ENCODE assay signal across 10 mouse cellular contexts in the genomic region with DNA sequence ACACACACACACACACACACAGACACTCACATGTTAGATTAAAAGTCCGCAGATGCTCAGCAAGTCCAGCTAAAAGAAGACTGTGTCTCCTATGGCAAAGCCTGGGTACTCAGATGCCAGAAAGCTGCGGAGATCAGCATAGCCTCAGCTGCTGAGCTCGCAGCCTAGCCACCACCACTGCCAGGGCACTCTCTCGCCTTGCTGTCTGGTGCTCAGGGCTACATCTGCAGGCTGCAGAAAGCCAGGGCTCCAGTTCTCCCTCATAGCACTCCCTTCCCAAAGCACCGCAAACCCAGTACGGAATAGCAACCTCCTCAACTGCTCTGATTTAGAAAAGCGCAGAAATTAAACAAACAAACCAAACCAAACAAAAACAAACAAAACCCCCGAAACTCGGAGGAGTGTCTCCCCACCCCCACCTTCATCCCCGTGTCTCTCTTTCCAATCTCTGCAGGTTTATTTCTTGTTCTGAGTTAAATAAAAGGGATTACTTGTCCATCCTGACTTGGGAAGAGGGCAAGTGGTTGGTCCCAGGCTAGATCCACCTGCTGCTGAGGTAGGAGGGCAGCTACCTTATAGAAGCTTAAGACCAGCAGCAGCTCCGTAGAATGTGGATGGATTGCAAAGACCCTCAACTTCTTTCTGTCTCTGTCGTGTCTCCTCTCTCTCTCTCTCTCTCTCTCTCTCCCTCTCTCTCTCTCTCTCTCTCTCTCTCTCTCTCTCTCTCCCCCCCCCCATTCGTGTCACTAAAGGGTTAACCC. TPM values are rescaled to one million over a fixed set of nuclear protein-coding genes. Genes with fewer than 3 reads are reported as not detected.
A peak's percentile ranks its signal among the peaks of the same experiment; 100 is the strongest.
DNase-seq lines count a peak whose midpoint lies in the region; ATAC-seq lines count a peak whose summit lies in the region.
"Had no signal": no experiment of that assay in that cellular context is flagged by ENCODE, and none has a peak within 500 bp of the region (broad histone marks: within the 10 kb centered on the region; RNA-seq: fewer than 3 reads in every experiment).

No protein-coding gene starts in this region.

- peaks cover 21% of the 10 kb centered on the region for H3K27me3 ChIP-seq in forebrain, embryonic 13.5 days
- peaks cover 38% of the 10 kb centered on the region for H3K27me3 ChIP-seq in midbrain, embryonic 10.5 days (ENCODE audit: low read depth, poor library complexity, severe bottlenecking)

- no peak overlapping the region for H3K27ac ChIP-seq in forebrain, embryonic 13.5 days
- no peak overlapping the region for H3K27ac ChIP-seq in midbrain, embryonic 10.5 days (replicated peaks)

- intact Hi-C loops in gastrocnemius, postnatal 14 days (cut with DNase I; ENCODE audit: low total_unique reads), result no loop called here

- H3K4me3 ChIP-seq in forebrain, embryonic 13.5 days, result peak overlapping the region; percentile 35
- H3K4me3 ChIP-seq in midbrain, embryonic 10.5 days, result peak overlapping the region; percentile 52

- WGBS in forebrain, embryonic 13.5 days, result 25% methylated on average over 13 of the region's 13 CpGs
- WGBS in midbrain, embryonic 10.5 days, result 18% methylated on average over 12 of the region's 13 CpGs

- H3K9me3 ChIP-seq in forebrain, embryonic 13.5 days (replicated peaks), result no peaks in the 10 kb centered on the region
- H3K9me3 ChIP-seq in midbrain, embryonic 10.5 days (replicated peaks), result peaks cover 3% of the 10 kb centered on the region; the same call in 1 of the 2 replicates

- peak; percentile 4 for DNase-seq in gastrocnemius, postnatal 14 days
- no peak for DNase-seq in gastrocnemius, adult 8-10 months (ENCODE audit: low spot score in 2 of 2)
- DNase-seq in brain, adult 2 months (ENCODE audit: low read depth, low spot score), result peak; percentile 15
- peak; percentile 13 for DNase-seq in midbrain, embryonic 10.5 days (ENCODE audit: low spot score)
- no peak for DNase-seq in ovary, adult 18-20 months (ENCODE audit: low spot score)
- DNase-seq in natural killer cell, adult 2 months (ENCODE audit: low spot score in 2 of 2), result no peak
- no peak for DNase-seq in cerebellum, postnatal 4 days (ENCODE audit: low spot score in 2 of 2)
- DNase-seq: thymus, adult 18-20 months had no signal

- 0 out of 2 replicates have a peak, but pooled peaks cover 3% of the 10 kb centered on the region for H3K4me1 ChIP-seq in forebrain, embryonic 13.5 days
- H3K4me1 ChIP-seq in midbrain, embryonic 10.5 days, result peaks cover 10% of the 10 kb centered on the region

- no peaks in the 10 kb centered on the region for H3K36me3 ChIP-seq in forebrain, embryonic 13.5 days (ENCODE audit: poor library complexity, severe bottlenecking)
- H3K36me3 ChIP-seq in midbrain, embryonic 10.5 days, result no peaks in the 10 kb centered on the region

- peak; percentile 50; the same call in 1 of the 2 replicates for ATAC-seq in forebrain, embryonic 13.5 days

- no peak overlapping the region for H3K9ac ChIP-seq in forebrain, embryonic 13.5 days

- H3K4me2 ChIP-seq in forebrain, embryonic 13.5 days, result peak overlapping the region; percentile 62

RNA-seq across cellular contexts. Expression of gene Dgkk, which starts 1.4 kb away (rescaled TPM):
- under 1 TPM in 1 of 2 experiments, not detected in 1; 0.08 TPM for total RNA-seq in gastrocnemius, postnatal 14 days (2021)
- total RNA-seq in gastrocnemius, adult 8-10 months (2022), result under 1 TPM in 2 of 4 experiments, not detected in 2; 0.05 TPM
- 0.25 and 0.27 TPM in 2 replicates for polyA plus RNA-seq in forebrain, embryonic 13.5 days (2015; fragmentation: Nextera tagmentation; extraction: Ambion mirVana)
- polyA plus RNA-seq in midbrain, embryonic 10.5 days (2016; fragmentation: Nextera tagmentation; extraction: Ambion mirVana), result 0.34 and 0.44 TPM in 2 replicates
- total RNA-seq: megakaryocyte progenitor cell, adult 5-6 weeks had no signal

Comparison
In these comparisons a context has a peak if more than half of its experiments do, and no peak if none do; other contexts are left out.
1. DNase-seq: peak in gastrocnemius, postnatal 14 days (single experiment), brain, adult 2 months (single experiment) and midbrain, embryonic 10.5 days (single experiment); none in gastrocnemius, adult 8-10 months (0 of 2), ovary, adult 18-20 months (single experiment), natural killer cell, adult 2 months (0 of 2) and cerebellum, postnatal 4 days (0 of 2).